Mouse (Mus musculus) Muller cell, postnatal 12 days (primary cell): ENCODE measurements around the gene Catsperg1.
A peak's percentile ranks its signal among the peaks of the same experiment; 100 is the strongest.
"Not testable (repeated sequence)": the region's sequence is repeated elsewhere in the genome, so short reads cannot be mapped to it uniquely, and the experiment has no call there.

Experiments
- DNase-seq: peaks from one replicate; pipeline ENCODE4 v3.0.0-alpha.2; 2015; ENCODE audit errors: inconsistent ontology term

Catsperg1 gene

GRCm38 (mm10) chr7:29230560-29230959, 16.7 kb upstream of the Catsperg1 start:
- DNase-seq, result no peak

GRCm38 (mm10) chr7:29228202-29228601, 14.4 kb upstream of the Catsperg1 start:
- no peak for DNase-seq

- no peak for DNase-seq
These were observed 11.7 kb upstream of the Catsperg1 start for GRCm38 (mm10) chr7:29225520-29225919.

GRCm38 (mm10) chr7:29224756-29225394, 11.0 kb upstream of the Catsperg1 start:
- DNase-seq, result no peak

GRCm38 (mm10) chr7:29214846-29215245, 1.0 kb upstream of the Catsperg1 start:
- DNase-seq, result no peak

GRCm38 (mm10) chr7:29214236-29214635, 401 bp upstream of the Catsperg1 start:
- DNase-seq, result no peak

GRCm38 (mm10) chr7:29212775-29213560, 867 bp downstream of the Catsperg1 start:
- DNase-seq, result not testable (repeated sequence)

GRCm38 (mm10) chr7:29212199-29212765, 1.6 kb downstream of the Catsperg1 start:
- no peak for DNase-seq

- peak; percentile 90 for DNase-seq
These were observed 2.2 kb downstream of the Catsperg1 start for GRCm38 (mm10) chr7:29211415-29212198.

GRCm38 (mm10) chr7:29211013-29211412, 2.8 kb downstream of the Catsperg1 start:
- DNase-seq, result not testable (repeated sequence)

- DNase-seq, result no peak
These were observed 11.3 kb downstream of the Catsperg1 start for GRCm38 (mm10) chr7:29202577-29202976.

- DNase-seq, result not testable (repeated sequence)
These were observed 19.6 kb downstream of the Catsperg1 start for GRCm38 (mm10) chr7:29194230-29194629.

GRCm38 (mm10) chr7:29181323-29181722, 32.5 kb downstream of the Catsperg1 start:
- DNase-seq, result not testable (repeated sequence)

- DNase-seq, result no peak
These were observed 33.0 kb downstream of the Catsperg1 start for GRCm38 (mm10) chr7:29180854-29181236.

GRCm38 (mm10) chr7:29180077-29180853, 33.6 kb downstream of the Catsperg1 start, which contains the start of gene Psmd8:
Gene Psmd8 (minus strand): TSS chr7:29180701.
- peak; percentile 98 for DNase-seq

GRCm38 (mm10) chr7:29179323-29179722, 34.5 kb downstream of the Catsperg1 start:
- peak; percentile 68 for DNase-seq

GRCm38 (mm10) chr7:29178106-29178505, 35.7 kb downstream of the Catsperg1 start:
- no peak for DNase-seq

GRCm38 (mm10) chr7:29172390-29173016, 41.3 kb downstream of the Catsperg1 start:
- no peak for DNase-seq

GRCm38 (mm10) chr7:29171562-29172097, 42.2 kb downstream of the Catsperg1 start:
- DNase-seq, result no peak
